Mouse (Mus musculus) layer of hippocampus, adult 2 months (tissue): ENCODE measurements at regions not wholly inside any gene's neighbourhood (a gene's known extent, or its start where the extent isn't known, plus 50 kb on each side); places are given as distances from the start of the nearest gene placed in this dataset.

Source experiments
- DNase-seq, 2 experiments: peaks; one replicate each; pipeline ENCODE4 v3.0.0; 2022; ENCODE audit warnings: low spot score in 2 of 2
- H3K27ac ChIP-seq: fragments of 200-600 bp; 2 replicates; pipeline ENCODE4 v1.8.1; 2022
- H3K4me3 ChIP-seq: fragments of 200-600 bp; 2 replicates; pipeline ENCODE4 v1.8.1; 2022; ENCODE audit warnings: mild to moderate bottlenecking
- CTCF ChIP-seq: fragments of 200-600 bp; conservative IDR thresholded peaks from 2 replicates; pipeline ENCODE4 v1.8.1; 2022; ENCODE audit warnings: antibody characterized with exemption, mild to moderate bottlenecking, moderate library complexity

- TF ChIP-seq CTCF: no peak
- H3K27ac ChIP-seq: no peak overlapping the region
Measured at GRCm38 (mm10) chr16:85247301-85247700, 73.7 kb upstream of the App start.

GRCm38 (mm10) chr16:85233037-85233436 lies 59.5 kb upstream of the App start:
- no peak overlapping the region for H3K4me3 ChIP-seq
- no peak for TF ChIP-seq CTCF
- H3K27ac ChIP-seq: no peak overlapping the region
- DNase-seq: no peak

More at GRCm38 (mm10) chr16:85247301-85247700, 73.7 kb upstream of the App start:
- DNase-seq: no peak
- H3K4me3 ChIP-seq: no peak overlapping the region

GRCm38 (mm10) chr16:85231908-85232467 lies 58.4 kb upstream of the App start:
- DNase-seq: no peak
- Histone ChIP-seq H3K27ac (no peak overlapping the region), H3K4me3 (no peak overlapping the region)
- no peak for TF ChIP-seq CTCF

- no peak for TF ChIP-seq CTCF
- H3K4me3 ChIP-seq: no peak overlapping the region
- no peak overlapping the region for H3K27ac ChIP-seq
- no peak for DNase-seq
Measured at GRCm38 (mm10) chr16:85231330-85231729, 57.8 kb upstream of the App start.

GRCm38 (mm10) chr16:85224325-85224724 lies 50.8 kb upstream of the App start:
- Histone ChIP-seq H3K4me3 (no peak overlapping the region), H3K27ac (no peak overlapping the region)
- peak in 1 of 2 experiments; percentile 1 for DNase-seq
- no peak for TF ChIP-seq CTCF
